12 mouse cellular contexts compared by ENCODE assay signal in the genomic region with DNA sequence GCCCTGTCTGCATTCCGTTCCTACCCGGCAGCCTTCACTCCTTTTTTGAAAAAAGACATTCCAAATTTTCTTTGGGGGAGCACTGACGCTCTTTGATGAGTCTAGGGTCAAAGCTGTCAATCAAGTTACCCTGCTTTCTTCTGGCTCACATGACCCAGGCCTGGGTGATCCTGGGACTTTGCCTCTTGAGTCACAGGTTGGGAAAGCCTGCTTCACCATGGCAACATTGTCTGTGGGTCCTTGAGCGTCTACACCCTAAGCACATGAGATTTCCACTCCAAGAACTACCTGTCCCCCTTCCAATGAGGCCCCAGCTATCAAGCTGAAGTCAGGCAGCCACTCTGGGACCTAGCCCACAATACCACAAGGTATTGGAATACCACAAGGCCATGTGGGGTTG.
DNase-seq lines count a peak whose midpoint lies in the region; TF ChIP-seq lines count a peak whose summit lies in the region.
"Had no signal": no experiment of that assay in that cellular context is flagged by ENCODE, and none has a peak within 500 bp of the region (broad histone marks: within the 10 kb centered on the region; RNA-seq: fewer than 3 reads in every experiment).

No protein-coding gene starts in this region.

- intact Hi-C loops in gastrocnemius, adult 2 months (cut with DNase I) = no loop called here
- intact Hi-C loops in gastrocnemius, postnatal 14 days (cut with DNase I; ENCODE audit: low total_unique reads) = no loop called here

- H3K27ac ChIP-seq in gastrocnemius, adult 2 months = peak overlapping the region; percentile 50; the same call in 1 of the 2 replicates
- H3K27ac ChIP-seq: midbrain, embryonic 13.5 days; neural tube, embryonic 15.5 days had no signal

- no peak for TF ChIP-seq CTCF in gastrocnemius, adult 2 months (IDR thresholded peaks at IDR 0.05)

- H3K4me3 ChIP-seq in gastrocnemius, adult 2 months = no peak overlapping the region
- H3K4me3 ChIP-seq: midbrain, embryonic 13.5 days; neural tube, embryonic 15.5 days had no signal

- DNase-seq in gastrocnemius, adult 2 months = no peak
- DNase-seq in gastrocnemius, postnatal 14 days = no peak
- DNase-seq in lung, adult 18-20 months = peak; percentile 62 to 74
- no peak for DNase-seq in lung, postnatal 14 days
- DNase-seq in kidney, postnatal 14 days = peak; percentile 53
- DNase-seq in yolk sac, embryonic 10.5 days (ENCODE audit: low spot score) = peak; percentile 19
- DNase-seq in layer of hippocampus, adult 11-12 months (ENCODE audit: low spot score) = no peak
- no peak for DNase-seq in gastrocnemius, postnatal 25 days
- DNase-seq: cerebellum, adult 9-11 months; gastrocnemius, postnatal 10 days had no signal

Comparison
In these comparisons a context has a peak if more than half of its experiments do, and no peak if none do; other contexts are left out.
1. DNase-seq: peak in lung, adult 18-20 months (2 of 2), kidney, postnatal 14 days (single experiment) and yolk sac, embryonic 10.5 days (single experiment); none in gastrocnemius, adult 2 months (single experiment), gastrocnemius, postnatal 14 days (single experiment), lung, postnatal 14 days (single experiment), layer of hippocampus, adult 11-12 months (single experiment) and gastrocnemius, postnatal 25 days (single experiment).